Mouse (Mus musculus): ENCODE measurements around the gene Otop1.

Gene Otop1

GRCm38 (mm10) chr5:38301761-38302411, 26.1 kb downstream of the Otop1 start:
- DNase-seq (ENCODE audit: low spot score in 2 of 2): no peak

GRCm38 (mm10) chr5:38302651-38303050, 26.9 kb downstream of the Otop1 start:
- DNase-seq (ENCODE audit: low spot score in 2 of 2): no peak

GRCm38 (mm10) chr5:38305241-38305640, 29.5 kb downstream of the Otop1 start:
- DNase-seq (ENCODE audit: low spot score in 2 of 2): no peak

- DNase-seq (ENCODE audit: low spot score in 2 of 2): peak; percentile 71 to 76
Observed at GRCm38 (mm10) chr5:38307255-38308101, 31.7 kb downstream of the Otop1 start.

- DNase-seq (ENCODE audit: low spot score in 2 of 2): peak; percentile 19 to 41
Observed at GRCm38 (mm10) chr5:38308873-38309272, 33.1 kb downstream of the Otop1 start.

GRCm38 (mm10) chr5:38309795-38310194, 34.0 kb downstream of the Otop1 start:
- DNase-seq (ENCODE audit: low spot score in 2 of 2): no peak

GRCm38 (mm10) chr5:38318966-38319786, 43.4 kb downstream of the Otop1 start, which contains the start of gene Drd5:
Drd5 (plus strand) TSS chr5:38319367.
- no peak for DNase-seq (ENCODE audit: low spot score in 2 of 2)

- no peak for DNase-seq (ENCODE audit: low spot score in 2 of 2)
Observed at GRCm38 (mm10) chr5:38333381-38333780, 57.6 kb downstream of the Otop1 start.

GRCm38 (mm10) chr5:38334582-38334981, 58.8 kb downstream of the Otop1 start:
- DNase-seq (ENCODE audit: low spot score in 2 of 2): no peak

GRCm38 (mm10) chr5:38343101-38343500, 67.3 kb downstream of the Otop1 start:
- no peak for DNase-seq (ENCODE audit: low spot score in 2 of 2)

- DNase-seq (ENCODE audit: low spot score in 2 of 2): no peak
Observed at GRCm38 (mm10) chr5:38346646-38347432, 71.1 kb downstream of the Otop1 start.

GRCm38 (mm10) chr5:38350351-38350929, 74.7 kb downstream of the Otop1 start:
- DNase-seq (ENCODE audit: low spot score in 2 of 2): no peak

Measured in right cerebral cortex, postnatal 36 days (tissue).